Mouse (Mus musculus) megakaryocyte, embryonic 14.5 days (primary cell): ENCODE data around the gene Large1.

Experiments
- FLI1 ChIP-seq: IDR thresholded peaks from 2 replicates; pipeline ENCODE4 v1.6.1; 2012; ENCODE audit warnings: low read length, inconsistent platforms, mixed read lengths
- GATA1 ChIP-seq: IDR thresholded peaks from 3 replicates; pipeline ENCODE4 v1.6.1; 2012; ENCODE audit warnings: mixed read lengths, low read length, inconsistent platforms, borderline replicate concordance

DNA sequence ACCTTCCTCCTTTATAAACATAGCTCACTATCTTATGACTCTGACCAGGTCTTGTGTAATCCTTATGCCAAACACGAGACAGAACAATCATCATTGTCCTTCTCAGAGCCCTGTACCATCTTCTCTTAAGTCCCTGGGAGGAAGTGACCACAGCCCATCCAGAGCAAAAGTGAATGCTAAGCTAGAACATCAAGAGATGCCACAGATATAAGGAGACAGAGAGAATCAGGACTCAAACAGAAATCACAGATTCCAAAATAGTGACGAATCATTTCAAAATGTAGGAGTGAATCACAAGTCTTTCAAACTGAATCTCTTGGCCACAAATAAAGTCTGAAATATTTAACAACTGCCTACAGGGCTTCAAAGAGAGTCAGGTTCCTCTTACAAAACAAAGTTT is 63.5 kb downstream of the Large1 start:
- TF ChIP-seq GATA1 (no peak), FLI1 (no peak)
